Mouse (Mus musculus) subcutaneous adipose tissue, adult 2 months (tissue): Measurements from ENCODE around the gene Fcer1g. TPM values are rescaled to one million over a fixed set of nuclear protein-coding genes. Genes with fewer than 3 reads are reported as not detected.

ENCODE experiments used
- polyA plus RNA-seq: library from polyadenylated mRNA; depleted of rRNA; stranded (reverse); fragments of >200 nt; gene quantifications from 2 replicates; pipeline ENCODE4 v1.2.3, GENCODE M21; 2012; ENCODE audit warnings: low replicate concordance; rRNA removed

Gene Fcer1g
- polyA plus RNA-seq: 88.4 and 215 TPM in 2 replicates

GRCm38 (mm10) chr1:171234126-171234525 lies at the start of gene Fcer1g:
Gene Fcer1g (minus strand): TSS chr1:171234365.

DNA sequence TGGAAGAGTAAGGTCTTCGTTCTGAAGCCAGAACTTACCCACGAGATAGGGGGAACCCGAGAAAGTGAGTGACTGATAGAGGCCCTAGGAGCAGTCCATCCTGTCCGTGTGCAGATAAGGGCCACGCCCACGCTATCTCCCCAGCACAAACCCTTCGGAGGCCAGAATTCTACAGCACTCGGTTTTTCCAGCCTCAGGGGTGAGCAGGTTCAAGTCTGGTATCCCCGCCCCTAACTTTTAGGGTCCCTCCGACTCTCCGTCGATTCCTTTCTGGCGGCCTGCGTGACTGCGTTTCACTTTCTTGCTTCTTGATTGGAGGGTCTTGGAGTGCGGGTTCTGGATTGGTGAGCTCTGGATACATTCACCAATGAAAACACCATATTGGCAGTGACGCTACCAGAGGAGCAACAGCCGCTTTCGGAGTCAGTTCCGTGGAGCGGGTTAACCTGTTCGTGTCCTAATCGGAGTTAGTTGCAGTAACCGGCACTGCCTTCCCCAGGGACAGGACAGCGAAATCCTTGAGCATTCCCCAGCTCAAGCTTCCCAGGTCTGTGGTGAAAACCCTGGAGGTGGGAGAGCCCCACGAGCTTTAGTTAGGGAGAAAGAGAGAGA lies 46.9 kb upstream of the Fcer1g start, which contains the start of gene Ppox:
Gene Ppox (minus strand): TSS at position 271 of the 612 bp plus-strand sequence.

GRCm38 (mm10) chr1:171269848-171270572 lies 35.8 kb upstream of the Fcer1g start, which contains the start of gene B4galt3:
Gene B4galt3 (plus strand): TSS chr1:171270328.

DNA sequence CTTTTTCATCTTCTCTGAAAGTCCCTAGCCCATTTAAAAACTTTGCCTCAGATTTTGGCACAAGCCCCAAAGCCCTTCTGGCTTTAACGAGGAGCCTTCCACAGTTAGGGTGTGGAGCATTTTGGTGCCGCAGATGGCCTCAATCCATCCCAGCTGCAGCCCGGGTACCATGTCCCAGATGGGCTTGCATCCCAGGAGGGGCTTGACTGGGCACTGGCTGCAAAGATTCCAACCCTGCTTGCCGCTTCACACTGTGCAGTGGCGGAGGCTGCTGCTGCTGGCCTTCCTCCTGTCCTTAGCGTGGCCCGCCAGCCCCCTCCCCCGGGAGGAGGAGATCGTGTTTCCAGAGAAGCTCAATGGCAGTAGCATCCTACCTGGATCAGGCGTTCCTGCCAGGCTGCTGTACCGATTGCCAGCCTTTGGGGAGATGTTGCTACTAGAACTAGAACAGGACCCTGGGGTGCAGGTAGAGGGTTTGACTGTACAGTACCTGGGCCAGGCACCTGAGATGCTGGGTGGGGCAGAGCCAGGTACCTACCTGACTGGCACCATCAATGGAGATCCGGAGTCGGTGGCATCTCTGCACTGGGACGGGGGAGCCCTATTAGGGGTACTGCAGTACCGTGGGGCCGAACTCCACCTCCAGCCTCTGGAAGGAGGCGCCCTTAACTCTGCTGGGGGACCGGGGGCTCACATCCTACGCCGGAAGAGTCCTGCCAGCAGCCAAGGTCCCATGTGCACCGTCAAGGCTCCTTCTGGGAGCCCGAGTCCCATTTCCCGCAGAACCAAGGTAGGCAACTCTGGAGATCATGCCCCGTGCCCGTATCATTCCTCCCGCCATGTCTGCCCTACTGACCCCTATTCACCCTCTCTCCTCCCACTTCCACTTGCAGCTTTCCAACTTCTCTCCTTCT lies 16.8 kb upstream of the Fcer1g start, which contains the start of gene Ndufs2:
Gene Ndufs2 (minus strand): TSS at position 709 of the 914 bp plus-strand sequence.

DNA sequence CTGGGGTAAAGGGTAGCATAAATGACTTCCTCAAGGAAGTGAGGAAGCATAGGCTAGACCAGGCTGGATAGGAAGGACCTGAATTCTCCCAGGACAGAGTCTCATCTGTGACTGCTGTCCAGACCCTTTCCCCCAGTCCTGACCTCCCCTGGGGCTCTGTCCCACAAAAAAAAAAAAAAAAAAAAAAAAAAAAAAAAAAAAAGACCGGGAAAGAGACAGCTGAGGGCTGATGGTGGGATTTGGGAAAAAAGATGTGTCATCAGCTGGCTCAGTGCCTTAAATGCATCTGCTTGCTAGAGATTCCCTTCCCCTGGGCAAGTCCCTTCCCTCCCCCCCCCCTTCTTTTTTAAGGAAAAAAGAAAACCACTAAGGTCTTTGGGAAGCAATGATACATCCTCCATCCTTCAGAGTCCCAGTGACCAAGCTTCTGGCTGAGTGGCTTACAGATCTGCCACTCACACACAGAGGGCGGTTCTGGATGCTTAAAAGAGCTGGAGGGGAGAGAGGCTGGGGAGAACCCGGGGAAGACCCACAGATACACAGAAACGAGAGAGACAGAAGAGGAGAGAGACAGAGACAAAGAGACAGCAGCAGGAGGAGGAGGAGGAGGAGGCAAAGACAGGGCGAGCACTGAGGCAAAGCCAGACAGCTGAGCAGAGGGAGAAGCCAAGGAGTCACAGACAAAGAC lies 15.9 kb upstream of the Fcer1g start, which contains the start of gene Adamts4:
Gene Adamts4 (plus strand): TSS at position 509 of the 688 bp plus-strand sequence.

DNA sequence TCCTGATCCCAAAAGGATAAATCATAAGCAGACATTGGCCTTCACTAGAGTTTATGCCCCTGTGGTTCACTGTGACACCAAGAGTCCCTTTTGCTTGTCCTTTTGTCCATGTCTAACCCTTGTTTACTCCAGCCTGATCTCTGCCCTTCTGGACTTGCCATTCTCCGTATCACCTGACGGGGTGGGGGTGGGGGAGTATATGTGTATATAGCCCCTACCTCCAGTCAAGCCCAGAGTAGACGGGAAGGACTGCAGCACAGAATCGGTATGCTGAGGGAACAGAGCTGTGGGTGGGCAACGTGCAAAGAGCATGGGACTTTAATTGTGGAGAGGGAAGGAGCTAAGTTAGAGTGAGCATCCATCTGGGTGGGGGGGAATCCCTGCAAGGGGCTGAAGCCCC lies 9.3 kb downstream of the Fcer1g start, which contains the start of gene Apoa2:
Gene Apoa2 (plus strand): TSS at position 198 of the 400 bp plus-strand sequence.

DNA sequence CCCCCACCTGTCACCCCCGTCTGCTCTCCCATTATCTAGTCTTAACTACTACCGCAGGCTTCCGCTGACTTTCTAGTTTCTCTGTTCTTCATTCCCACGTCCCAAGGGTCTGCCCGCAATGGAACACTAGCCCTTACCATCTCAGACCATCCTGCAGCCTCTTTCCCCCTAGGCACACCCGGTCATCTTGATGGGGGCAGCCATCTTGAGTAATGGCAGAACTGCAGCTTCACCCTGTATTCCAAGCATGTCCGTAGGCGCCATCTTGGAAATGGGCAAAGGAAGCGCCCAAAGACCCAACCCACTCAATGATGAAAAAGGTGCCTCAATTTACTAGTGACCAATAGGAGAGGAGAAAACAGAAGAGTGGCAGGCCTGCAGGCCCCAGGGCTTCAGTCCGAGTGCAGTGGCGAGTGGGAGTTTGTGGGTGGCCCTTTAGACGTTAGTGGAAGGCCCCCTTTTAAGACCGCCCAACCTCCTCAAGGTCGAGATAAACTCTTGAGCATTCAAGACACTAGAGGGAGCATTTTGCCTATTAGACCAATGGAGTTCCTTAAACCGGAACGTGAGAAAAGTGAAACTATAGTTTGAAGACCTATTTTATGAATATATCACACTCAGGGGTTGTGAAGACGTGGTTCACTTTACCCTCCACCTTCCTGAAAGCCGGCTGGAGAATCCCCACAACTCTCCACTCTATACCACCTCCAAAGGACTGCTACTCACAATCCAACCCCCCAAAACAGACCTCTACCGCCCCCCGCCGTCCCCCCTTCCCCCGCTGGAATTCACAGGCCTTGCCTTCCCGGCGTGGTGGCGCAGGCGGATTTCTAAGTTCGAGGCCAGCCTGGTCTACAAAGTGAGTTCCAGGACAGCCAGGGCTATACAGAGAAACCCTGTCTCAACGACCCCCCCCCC lies 11.7 kb downstream of the Fcer1g start, which contains the start of gene Tomm40l:
Gene Tomm40l (minus strand): TSS at position 277 of the 918 bp plus-strand sequence.

DNA sequence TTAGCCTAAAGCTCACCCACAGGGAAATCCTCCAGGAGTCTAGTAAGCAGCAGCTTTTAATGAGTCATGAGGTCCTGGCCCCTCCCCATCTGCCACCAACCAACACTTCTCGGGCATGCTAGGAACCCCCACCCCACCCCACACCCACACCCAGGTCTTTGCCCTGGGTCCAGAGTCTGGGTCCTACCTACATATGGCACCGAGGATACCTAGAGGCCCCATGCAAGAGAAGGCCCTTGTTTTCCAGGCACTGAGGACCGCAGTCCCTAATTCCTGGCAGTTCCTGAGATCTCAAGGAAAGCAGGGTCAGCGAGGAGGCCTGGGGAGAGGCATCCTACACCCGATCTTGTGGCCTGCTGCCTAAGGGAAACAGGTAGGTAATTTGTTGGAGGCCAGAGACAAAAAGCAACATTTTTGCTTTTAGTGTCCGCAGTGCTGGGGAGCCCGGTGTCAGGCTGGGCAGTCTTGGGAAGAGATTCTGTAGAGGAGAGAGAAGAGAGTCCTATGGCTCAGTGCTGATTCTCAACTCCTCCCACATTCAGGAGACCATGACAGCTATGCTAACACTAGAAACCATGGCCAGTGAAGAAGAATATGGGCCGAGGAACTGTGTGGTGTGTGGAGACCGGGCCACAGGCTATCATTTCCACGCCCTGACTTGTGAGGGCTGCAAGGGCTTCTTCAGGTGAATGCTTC lies 20.2 kb downstream of the Fcer1g start, which contains the start of gene Nr1i3:
Gene Nr1i3 (plus strand): TSS at position 170 of the 696 bp plus-strand sequence.

DNA sequence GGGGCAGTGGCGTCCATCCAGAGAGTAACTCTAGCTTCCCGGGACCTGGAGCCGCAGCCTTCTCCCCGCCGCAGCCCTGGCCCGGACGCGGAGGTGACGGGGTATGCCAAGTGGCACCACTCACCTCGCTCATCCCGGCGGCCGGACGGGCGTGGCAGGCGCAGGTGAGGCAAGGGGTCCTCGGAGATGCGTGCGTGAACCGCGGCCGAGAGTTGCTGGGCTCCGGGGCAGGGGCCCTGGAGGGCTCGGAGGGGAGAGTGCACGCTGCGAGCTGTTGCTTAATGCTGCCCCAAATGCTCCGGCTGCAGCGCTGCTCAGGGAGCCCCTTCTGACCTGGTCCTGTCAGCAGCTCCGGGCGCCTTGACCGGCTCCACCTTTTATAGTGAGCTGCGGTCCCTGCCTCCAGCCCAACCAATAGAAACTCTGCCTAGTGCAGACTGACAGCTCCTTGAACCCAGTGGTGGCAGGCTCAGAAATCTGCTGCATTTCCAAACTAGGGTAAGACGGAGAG lies 38.2 kb downstream of the Fcer1g start, which contains the start of gene Pcp4l1:
Gene Pcp4l1 (minus strand): TSS at position 382 of the 511 bp plus-strand sequence.

Other genes starting within 250 kb of the Fcer1g start
- gene Fcgr4, start 215.4 kb downstream of the Fcer1g start, polyA plus RNA-seq: 1.5 and 5.4 TPM in 2 replicates
- gene Fcgr3, start 169.4 kb downstream of the Fcer1g start, polyA plus RNA-seq: 35.0 and 43.9 TPM in 2 replicates
- gene Cfap126, start 120.4 kb downstream of the Fcer1g start, polyA plus RNA-seq: 6.9 and 8.9 TPM in 2 replicates
- gene Sdhc, start 83.8 kb downstream of the Fcer1g start, polyA plus RNA-seq: 312 and 379 TPM in 2 replicates
- gene Mpz, start 83.7 kb downstream of the Fcer1g start, polyA plus RNA-seq: 5.5 and 11.1 TPM in 2 replicates
- gene Pcp4l1, start 38.1 kb downstream of the Fcer1g start, polyA plus RNA-seq: 5.6 and 108 TPM in 2 replicates
- gene Nr1i3, start 20.4 kb downstream of the Fcer1g start, polyA plus RNA-seq: 0.04 and 0.05 TPM in 2 replicates
- 44.5 and 52.7 TPM in 2 replicates for gene Tomm40l, start 11.9 kb downstream of the Fcer1g start, polyA plus RNA-seq
- gene Apoa2, start 9.3 kb downstream of the Fcer1g start, polyA plus RNA-seq: 2.0 and 6.4 TPM in 2 replicates
- 3.4 and 17.1 TPM in 2 replicates for gene Adamts4, start 16.1 kb upstream of the Fcer1g start, polyA plus RNA-seq
- gene Ndufs2, start 17.0 kb upstream of the Fcer1g start, polyA plus RNA-seq: 200 and 214 TPM in 2 replicates
- gene B4galt3, start 36.0 kb upstream of the Fcer1g start, polyA plus RNA-seq: 35.7 and 84.0 TPM in 2 replicates
- gene Ppox, start 46.8 kb upstream of the Fcer1g start, polyA plus RNA-seq: 62.6 and 104 TPM in 2 replicates
- gene Usp21, start 53.6 kb upstream of the Fcer1g start, polyA plus RNA-seq: 37.7 and 84.4 TPM in 2 replicates
- 36.2 and 46.1 TPM in 2 replicates for gene Ufc1, start 60.7 kb upstream of the Fcer1g start, polyA plus RNA-seq
- 42.6 and 67.2 TPM in 2 replicates for gene Dedd, start 94.8 kb upstream of the Fcer1g start, polyA plus RNA-seq
- gene Nit1, start 111.3 kb upstream of the Fcer1g start, polyA plus RNA-seq: 54.6 and 76.1 TPM in 2 replicates
- gene Pfdn2, start 111.3 kb upstream of the Fcer1g start, polyA plus RNA-seq: 18.1 and 21.6 TPM in 2 replicates
- gene Klhdc9, start 126.4 kb upstream of the Fcer1g start, polyA plus RNA-seq: 0.69 and 1.6 TPM in 2 replicates
- 0.75 and 5.6 TPM in 2 replicates for gene Nectin4, start 135.7 kb upstream of the Fcer1g start, polyA plus RNA-seq
- 6.3 and 10.3 TPM in 2 replicates for gene Arhgap30, start 154.6 kb upstream of the Fcer1g start, polyA plus RNA-seq
- gene Usf1, start 176.9 kb upstream of the Fcer1g start, polyA plus RNA-seq: 70.6 and 125 TPM in 2 replicates
- gene Tstd1, start 184.5 kb upstream of the Fcer1g start, polyA plus RNA-seq: 1.4 and 2.1 TPM in 2 replicates
- 67.4 and 79.5 TPM in 2 replicates for gene F11r, start 203.2 kb upstream of the Fcer1g start, polyA plus RNA-seq